Mouse (Mus musculus) skeletal muscle tissue, adult 2 months (tissue): ENCODE results near the gene Tpm4.
"Not testable (repeated sequence)": the region's sequence is repeated elsewhere in the genome, so short reads cannot be mapped to it uniquely, and the experiment has no call there.

Experiments used
- DNase-seq: peaks from one replicate; pipeline ENCODE4 v3.0.0-alpha.2; 2012; ENCODE audit warnings: low read depth, low spot score

Gene Tpm4

DNA sequence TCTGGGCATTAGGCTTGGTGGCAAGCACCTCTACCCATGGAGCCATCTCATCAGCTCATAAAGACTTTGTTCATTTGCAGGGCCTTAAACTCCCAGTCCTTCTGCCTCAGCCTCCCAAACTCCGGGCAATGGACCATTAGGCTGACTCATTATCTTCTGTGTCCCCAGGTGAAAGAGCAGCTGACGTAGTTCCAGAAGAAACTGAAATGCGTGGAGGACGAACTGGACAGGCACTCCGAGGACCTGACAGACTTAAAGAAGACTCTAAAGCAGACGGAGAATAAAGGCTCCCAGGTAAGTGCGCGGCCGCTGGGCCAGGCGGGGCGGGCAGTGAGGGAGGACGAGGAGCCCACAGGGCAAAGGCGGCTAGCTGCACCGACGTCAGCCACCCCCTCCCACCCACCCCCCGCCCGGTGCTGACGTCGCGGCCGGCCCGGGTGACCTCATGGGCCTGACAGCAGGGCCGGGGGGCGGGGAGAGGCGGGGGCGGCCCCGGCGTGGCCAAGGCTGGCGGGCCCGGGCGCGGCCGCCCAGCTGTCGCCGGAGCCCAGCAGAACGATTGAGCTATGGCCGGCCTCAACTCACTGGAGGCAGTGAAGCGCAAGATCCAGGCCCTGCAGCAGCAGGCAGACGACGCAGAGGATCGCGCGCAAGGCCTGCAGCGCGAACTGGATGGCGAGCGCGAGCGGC lies at the start of gene Tpm4:
Tpm4 (plus strand) TSS at position 220 of the 690 bp plus-strand sequence.
- DNase-seq = peak; percentile 50

DNA sequence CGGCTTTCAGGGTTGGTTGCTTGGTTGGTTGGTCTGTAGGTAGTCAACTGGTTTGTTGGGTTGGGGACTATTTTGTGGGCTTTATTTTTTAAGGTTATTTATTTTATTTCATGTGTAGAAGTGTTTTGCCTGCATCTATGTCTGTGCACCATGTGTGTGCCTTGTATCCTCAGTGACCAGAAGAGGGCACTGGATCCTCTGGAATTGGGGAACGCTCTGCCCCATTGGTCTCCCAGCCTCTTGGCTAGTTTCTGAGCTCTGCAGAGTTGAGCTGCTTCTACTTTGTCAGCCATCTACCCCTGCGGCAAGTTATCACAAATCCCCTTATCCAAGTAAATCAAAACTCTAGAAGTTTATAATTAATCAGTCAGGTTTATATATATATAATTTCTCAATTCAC lies 47.2 kb upstream of the Tpm4 start:
- not testable (repeated sequence) for DNase-seq

DNA sequence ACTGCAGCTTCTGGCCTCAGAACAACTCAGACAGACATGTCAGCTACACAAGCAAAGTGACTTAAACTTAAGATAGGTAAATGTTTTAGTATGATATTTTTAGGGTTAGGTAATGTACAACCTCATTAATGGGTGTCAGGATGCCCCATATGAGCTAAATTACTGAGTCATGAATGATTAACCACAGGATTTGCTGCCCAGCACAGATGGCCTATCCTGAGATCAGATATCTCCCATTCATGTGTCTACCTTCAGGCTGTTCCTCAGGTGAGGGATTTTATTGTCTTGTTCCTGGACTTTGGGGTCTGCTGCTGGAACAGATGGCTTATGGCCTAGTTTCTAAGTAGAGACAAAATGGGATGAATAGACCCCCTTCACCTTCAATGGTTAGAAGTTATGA lies 38.1 kb upstream of the Tpm4 start:
- DNase-seq = not testable (repeated sequence)

DNA sequence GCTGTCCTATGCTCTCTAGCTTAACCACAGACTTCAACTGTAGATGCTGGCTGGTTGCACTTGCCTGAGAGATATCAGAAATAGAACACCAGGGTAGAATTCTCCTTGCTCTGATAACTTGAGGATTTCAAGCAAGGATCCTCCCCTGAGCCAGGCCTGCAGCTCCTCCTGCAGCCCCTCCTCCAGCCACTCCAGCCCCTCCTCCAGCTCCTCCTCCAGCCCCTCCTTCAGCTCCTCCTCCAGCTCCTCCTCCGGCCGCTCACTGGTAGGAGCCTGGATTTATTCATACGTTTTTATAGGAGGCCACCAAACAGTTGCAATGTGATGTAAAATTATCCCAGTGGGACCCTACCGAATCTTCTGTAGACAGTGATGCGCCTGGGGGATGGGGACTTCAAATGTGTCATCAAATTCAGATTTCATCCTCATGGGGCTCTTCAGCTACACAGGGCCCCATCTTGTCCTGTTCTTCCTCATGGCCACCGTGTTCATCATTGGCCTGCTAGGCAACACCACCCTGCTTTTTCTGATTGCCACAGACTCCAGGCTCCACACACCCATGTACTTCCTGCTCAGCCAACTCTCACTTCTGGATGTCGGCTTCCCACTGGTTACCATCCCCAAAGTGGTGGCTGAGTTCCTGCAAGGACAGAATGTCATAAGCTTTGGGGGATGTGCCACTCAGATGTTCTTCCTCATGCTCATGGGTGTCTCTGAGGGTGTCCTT lies 35.2 kb upstream of the Tpm4 start:
- DNase-seq = not testable (repeated sequence)

DNA sequence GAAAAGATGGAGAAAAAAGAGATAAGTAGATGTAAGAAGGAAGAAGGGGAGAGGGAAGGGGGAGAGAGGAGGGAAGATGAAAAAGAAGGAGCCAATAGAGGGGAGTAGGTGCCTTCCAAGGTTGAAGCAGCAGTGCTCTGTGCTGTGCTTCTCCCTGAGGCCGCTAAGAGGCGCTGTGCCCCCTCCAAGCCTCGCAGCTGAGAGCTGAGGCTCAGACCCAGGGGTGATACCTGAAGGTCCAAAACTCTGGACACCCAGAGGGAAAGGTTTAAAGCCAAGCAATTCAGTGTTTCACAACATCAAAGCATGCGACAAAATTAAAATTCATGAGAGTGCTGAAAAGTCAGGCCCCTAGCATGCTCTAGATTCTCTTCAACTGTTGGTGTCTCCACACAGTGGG lies 29.6 kb upstream of the Tpm4 start:
- no peak for DNase-seq

DNA sequence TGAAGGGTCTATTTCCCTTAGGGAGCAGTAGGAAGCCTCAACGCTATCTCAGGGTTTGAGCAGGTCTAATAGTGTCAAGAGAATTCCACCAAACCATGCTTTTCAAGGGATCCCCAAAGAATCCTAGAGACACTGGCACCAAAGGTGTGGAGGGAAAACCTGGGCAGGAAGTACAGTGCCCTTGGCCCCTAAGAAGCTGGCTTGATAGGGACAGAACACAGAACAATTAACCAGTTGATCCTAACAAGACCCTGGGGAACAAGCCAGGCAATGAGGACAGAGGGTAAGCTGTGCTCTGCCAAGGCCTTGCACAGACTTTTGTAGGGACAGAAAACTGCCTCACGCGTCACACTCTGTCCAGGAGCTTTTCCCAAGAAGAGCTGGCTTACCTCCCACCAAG lies 28.0 kb upstream of the Tpm4 start, which contains the start of gene Olfr374:
Olfr374 (plus strand) TSS at position 301 of the 400 bp plus-strand sequence.
- no peak for DNase-seq

DNA sequence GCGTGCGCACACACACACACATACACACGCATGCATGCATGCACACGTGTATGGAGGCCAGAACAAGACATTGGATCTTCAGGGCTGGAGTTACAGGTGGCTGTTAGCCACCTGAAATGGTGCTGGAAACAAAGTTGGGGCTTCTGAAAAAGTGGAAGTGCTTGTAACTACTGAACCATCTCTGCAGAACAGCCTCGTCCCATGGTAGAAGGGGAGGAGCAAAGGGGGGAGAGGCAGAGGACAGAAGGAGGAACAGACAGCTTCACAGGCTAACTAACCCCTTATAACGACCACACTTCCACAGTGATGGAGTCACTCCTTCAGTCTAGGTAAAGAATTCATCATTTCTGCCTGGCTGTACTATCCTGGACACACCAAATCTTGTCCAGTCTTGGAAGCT lies 23.9 kb upstream of the Tpm4 start:
- DNase-seq = no peak

DNA sequence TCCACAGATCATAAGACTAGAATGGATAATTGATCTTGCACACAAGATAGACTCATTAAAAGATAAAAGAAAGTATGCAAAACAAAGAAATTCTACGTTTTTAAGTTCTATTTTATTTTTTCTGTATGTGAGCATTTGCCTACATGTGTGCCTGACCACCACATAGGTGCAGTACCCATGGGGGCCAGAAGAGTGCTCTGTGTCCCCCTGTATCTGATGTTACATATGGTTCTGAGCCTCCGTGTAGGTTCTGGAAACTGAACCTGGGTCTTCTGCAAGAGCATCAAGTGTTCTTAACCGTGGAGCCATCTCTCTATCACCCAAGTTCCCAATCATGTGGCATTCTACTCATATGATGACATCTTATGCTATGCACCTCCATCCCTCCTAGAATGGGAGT lies 22.3 kb upstream of the Tpm4 start:
- no peak for DNase-seq

DNA sequence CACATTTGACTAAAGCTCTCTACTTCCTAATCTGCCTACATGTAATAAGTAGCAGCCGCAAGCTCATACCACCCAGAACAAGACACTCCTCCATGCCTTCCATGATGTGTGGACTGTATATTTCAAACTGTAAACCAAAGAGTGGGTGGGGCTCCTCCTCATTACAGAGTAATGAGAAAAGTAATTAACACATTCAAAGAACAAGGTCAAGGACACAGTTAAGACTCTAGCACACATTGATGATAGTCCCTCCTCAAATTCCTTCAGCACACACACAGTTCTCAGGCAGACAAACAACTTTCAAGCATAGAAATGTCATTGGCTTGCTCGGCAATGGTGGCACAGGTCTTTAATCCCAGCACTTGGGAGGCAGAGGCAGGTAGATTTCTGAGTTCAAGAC lies 19.6 kb upstream of the Tpm4 start:
- no peak for DNase-seq

DNA sequence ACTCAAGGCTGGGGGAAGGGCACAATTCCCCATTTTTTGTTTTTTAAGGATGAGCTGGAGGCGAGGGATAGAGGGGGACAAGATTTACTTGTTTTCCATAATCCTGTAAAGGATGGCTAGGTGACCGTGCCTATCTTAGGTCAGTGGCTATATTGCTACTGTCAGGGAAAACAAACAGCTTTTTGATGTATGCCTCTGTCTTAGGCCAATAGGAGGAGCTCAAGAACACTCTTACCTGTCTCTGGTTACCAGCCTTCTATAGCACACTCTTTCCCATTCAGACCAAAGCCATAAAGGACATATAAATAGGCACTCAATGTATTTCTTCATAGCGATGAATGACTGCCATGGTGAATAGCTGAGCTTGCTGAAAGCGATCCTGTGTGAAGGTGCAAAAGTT lies 16.2 kb upstream of the Tpm4 start:
- no peak for DNase-seq

DNA sequence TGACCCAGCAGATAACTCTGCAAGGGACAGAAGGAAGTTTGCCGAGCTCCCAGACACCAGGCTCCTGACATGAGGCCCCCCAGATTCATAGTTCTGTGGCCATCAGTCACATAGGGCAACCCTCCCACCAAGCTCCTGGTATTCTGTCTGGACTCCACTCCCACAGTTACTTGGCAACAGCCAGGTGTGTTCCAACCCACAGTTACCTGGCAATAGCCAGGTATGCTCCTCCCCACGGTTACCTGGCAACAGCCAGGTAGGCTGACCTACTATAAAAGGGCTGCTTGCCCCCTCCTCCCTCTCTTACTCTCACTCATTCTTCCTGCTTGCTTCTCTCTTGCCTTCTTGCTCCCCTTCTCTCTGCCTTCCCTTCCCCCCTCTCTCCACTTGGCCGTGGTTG lies 13.3 kb upstream of the Tpm4 start:
- DNase-seq = not testable (repeated sequence)

DNA sequence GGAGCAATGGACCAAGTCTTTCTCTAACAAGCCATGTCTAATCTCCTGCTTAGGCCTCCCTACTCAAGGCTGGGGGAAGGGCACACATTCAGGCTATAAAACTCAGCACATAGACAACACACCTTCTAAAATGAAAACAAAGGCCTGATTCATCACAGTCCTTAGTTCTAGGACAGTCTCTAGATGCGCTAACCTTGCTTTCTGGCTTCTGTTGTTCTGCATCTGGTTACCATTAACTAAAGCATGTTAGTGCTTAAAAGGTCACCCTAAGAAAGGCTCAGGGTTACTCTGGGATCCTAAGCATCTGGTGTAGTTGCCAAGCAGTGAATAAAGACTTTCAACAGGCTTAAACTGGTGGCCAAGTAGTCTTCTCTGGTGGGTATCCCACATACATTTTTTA lies 12.8 kb upstream of the Tpm4 start:
- no peak for DNase-seq

DNA sequence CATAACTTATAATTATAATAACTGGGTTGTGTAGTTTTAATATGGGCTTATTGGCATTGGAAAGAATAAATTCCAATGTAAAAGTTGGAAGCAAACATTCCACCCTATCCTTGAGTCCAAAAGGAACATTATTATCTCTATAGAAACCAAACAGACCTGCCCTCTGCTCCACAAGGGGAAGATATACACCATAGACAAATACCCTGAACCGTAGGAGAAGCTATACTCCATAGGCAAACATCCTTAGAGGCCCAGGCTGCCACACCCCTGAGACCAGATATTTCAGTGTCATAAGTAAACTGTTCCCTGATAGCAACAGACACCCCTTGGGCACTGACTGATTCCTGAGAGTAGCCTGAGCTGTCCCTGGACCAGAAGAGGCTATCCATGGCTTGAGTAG lies 6.9 kb upstream of the Tpm4 start:
- DNase-seq = no peak

DNA sequence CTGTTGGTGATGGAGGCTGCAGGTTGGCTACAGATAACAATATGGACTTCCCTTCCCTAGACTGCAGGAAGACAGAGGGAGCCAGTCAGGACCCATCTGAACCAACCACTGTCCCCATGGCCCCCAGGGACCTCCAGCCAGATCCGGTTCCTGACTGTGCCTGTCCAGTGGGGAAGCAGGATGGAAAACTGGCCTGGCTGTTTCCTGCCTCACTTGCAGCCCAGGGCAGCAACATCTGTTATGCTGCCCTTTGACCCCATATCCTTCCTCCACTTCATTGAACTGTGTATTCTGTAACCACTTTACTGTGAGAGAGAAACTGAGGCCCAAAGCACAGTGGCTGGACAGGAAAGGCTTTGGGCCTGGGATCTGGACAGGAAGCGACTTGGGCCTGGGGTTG lies 3.5 kb upstream of the Tpm4 start:
- no peak for DNase-seq

DNA sequence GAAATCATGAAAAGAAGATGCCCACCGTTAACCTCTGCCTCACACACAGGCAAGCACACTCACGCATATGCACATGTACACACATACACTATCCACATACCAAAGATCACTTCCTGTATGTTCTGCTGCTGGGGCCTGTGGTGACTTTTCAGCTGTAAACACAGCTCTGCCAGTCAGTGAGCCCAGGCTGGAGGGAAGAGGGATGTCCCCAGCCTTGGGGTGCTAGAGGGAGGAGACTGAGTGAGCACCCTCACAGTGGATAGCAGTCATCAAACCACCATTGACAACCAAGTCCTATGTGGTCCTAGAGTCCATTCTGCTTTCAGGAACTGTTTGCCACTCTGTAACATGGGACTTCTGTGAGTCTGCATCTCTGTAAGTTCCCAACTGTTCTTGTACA lies 2.9 kb upstream of the Tpm4 start:
- no peak for DNase-seq

DNA sequence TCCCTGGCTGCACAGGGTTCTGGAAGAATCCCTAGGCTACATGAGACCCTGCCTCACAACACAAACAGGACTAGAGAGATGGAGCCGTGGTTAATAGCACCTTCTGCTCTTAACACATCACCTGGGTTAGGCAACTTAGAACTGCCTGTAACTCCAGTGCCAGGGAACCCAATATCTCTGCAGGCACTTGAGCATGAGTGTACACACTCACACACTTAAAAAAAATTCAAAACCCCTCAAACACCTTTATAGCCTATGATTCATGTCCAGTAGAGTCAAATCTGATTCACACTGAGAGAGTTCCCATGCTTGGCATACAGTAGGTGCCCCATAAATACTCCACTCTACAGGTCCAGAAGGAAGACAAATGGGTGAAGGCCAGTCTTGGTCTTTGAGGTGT lies 2.4 kb upstream of the Tpm4 start:
- no peak for DNase-seq

DNA sequence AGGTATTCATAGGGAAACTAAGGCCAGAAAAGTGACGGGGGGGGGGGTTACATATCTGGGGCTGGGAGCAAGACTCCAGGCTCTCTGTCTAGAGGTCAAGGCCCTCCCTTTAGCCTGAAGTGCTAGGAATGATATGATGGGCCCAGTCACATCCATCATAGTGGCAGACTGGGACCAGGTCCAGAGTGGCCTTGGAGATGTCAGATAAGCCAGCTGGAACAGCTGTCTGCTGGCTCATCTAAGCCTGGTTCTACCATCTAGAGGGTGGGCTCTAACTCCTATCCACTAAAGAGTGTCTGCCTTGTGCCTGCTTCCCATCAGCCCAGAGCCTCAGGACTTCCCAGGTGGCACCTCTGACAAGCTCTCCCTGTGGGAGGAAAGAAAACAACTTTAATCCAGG lies 1.9 kb upstream of the Tpm4 start:
- DNase-seq = no peak

DNA sequence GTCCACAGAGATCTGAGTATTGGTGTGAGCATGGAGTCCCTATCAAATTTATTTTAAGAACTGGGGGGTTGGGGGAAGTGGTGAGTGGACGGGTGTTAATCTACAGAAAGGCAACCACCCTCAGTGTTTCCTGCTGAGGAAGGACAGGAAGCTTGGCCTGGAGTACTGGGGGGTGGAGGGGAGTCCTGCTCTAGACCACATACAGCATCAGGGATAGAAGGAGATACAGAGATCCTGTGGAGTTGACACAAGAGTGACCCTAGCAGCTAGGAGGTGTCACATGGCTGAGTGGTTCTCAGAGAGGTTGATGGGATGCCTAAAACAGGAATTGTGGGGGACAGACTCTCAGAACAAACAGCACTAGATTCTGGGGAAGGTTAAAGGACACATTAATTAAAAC lies 1.3 kb upstream of the Tpm4 start:
- DNase-seq = no peak

DNA sequence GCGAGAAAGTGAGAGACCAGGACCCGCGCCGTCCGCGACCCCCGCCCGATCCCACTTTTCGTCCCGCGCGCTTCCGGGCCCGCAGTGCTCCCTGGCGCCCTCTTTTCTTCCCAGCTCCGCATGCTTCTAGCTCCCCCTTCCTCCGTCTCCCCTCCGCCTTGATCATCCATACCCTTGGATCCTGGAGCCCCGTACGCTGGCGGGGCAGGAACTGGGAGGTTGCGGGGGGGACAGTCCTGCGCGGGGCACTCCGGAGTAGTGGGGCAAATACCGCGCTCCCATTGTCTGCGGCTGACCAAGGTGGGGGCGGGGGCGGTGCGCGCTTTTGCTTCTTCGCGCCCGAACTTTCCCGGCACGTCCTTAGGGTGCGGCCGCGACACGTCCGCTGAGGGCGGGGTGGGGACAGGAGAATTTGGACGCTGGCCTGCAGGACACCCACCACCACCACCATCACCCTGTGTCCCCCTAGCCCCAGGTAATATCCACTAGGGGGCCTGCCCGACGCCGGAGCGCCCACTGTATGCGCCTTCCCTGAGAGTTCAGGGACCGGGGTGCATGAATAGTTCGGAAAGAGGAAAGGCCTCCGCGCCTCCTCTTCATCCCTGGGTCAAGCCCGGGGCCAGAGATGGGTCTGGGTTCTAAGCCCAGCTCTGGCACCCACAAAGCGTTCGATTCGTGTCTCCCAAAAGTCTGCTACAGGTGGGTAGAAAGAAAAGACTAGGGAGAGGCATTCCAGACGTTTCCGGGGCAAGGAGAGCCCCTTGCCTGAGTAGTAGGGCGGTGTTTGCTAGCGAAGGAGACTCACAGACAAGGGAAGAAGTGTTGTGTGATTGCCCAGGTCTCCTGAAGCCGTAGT lies 899 bp downstream of the Tpm4 start:
- DNase-seq = no peak

DNA sequence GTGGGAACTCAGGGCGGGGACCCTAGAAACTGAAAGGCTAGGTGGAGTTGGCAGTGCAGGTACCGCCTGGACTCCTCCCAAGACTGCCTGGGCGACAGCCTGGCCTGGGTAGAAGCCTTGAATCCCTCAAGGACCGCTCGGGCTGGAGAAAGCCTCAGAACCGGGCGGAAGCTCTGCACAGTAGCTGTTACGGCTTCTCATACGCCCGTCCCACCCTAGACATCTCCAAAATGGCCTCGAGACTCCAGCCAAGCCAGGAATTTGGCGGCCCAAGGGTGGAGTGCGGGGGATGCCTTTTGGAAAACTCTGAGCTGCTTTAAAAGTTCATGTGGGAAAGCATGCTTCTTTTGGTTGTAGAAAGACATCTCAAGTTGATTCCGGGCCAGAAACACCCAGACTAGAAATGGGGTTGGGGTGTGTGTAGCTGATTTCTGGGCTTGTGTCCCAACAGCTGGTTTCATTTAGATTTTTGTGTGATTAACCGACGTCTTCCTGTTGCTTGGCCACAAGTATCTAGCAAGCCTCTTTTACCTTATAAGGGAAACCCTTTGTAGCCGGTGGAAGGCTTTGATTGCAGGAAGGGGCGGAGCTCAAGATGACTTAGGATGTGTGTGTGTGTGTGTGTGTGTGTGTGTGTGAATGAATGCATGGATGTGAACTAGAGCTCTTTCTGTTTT lies 1.7 kb downstream of the Tpm4 start:
- peak; percentile 90 for DNase-seq

DNA sequence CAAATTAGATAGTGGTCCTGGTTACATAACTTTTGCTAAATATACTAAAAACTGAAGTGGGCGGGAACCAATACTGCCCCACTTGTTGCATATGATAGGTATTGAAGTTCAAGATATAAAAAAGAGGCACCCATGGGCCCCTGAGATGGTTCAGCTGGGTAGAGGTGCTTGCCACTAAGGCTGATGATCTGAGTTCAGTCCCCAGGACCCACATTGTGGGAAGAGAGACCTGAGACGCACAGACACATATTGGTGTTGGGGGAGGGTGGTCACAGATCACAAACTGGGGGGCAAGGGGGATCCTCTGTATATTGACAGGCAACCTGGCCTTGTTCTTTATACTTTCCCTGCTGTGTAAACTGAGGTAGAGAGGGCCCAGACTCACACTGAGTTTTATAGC lies 2.7 kb downstream of the Tpm4 start:
- no peak for DNase-seq

DNA sequence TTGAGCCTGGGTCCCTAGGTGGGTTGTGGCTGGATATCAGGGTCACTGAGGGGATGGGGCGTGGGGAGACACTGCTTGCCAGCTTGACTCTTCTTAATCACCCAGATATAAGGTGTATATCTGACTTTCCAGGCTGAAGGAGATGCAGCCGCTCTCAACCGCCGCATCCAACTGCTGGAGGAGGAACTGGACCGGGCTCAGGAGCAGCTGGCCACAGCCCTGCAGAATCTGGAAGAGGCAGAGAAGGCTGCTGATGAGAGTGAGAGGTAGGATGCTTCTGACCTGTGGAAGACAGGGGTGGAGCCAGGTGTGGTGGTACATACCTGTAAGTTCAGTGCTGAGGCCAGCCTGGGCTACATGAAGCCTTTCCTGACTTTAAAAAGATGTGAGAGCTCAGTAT lies 3.7 kb downstream of the Tpm4 start:
- DNase-seq = no peak
